Comparison of ENCODE assay signal across 10 mouse cellular contexts in genomic region chr2:116072706-116073105, GRCm38 (mm10). TPM values are rescaled to one million over a fixed set of nuclear protein-coding genes. Genes with fewer than 3 reads are reported as not detected.
DNase-seq lines count a peak whose midpoint lies in the region; ATAC-seq lines count a peak whose summit lies in the region.
"Had no signal": no experiment of that assay in that cellular context is flagged by ENCODE, and none has a peak within 500 bp of the region (broad histone marks: within the 10 kb centered on the region; RNA-seq: fewer than 3 reads in every experiment).

No protein-coding gene starts in this region.

- H3K27ac ChIP-seq in liver, embryonic 12.5 days = no peak overlapping the region
- H3K27ac ChIP-seq in intestine, embryonic 16.5 days (ENCODE audit: low read length) = peak overlapping the region; percentile 59

- H3K9me3 ChIP-seq in liver, embryonic 12.5 days (replicated peaks) = no peaks in the 10 kb centered on the region
- H3K9me3 ChIP-seq in intestine, embryonic 16.5 days (ENCODE audit: control insufficient read depth, low read length) = no peaks in the 10 kb centered on the region

- no peak for ATAC-seq in liver, embryonic 12.5 days
- ATAC-seq in intestine, embryonic 16.5 days = no peak

- H3K4me3 ChIP-seq in liver, embryonic 12.5 days = no peak overlapping the region
- H3K4me3 ChIP-seq in intestine, embryonic 16.5 days (ENCODE audit: low read length) = peak overlapping the region; percentile 39

- peak; percentile 46 for DNase-seq in adrenal gland, adult 2 months
- no peak for DNase-seq in adrenal gland, postnatal 4 days (ENCODE audit: low spot score in 2 of 2)
- DNase-seq in liver = no peak
- peak; percentile 30 for DNase-seq in retina, embryonic 14.5 days (ENCODE audit: low spot score)
- no peak for DNase-seq in thymus, postnatal 0 days (ENCODE audit: low spot score)
- DNase-seq in adrenal gland, postnatal 10 days = no peak
- DNase-seq: cerebellum, adult 9-10 months; lung, adult 2 months had no signal

- H3K4me1 ChIP-seq in liver, embryonic 12.5 days = no peaks in the 10 kb centered on the region
- H3K4me1 ChIP-seq in intestine, embryonic 16.5 days (ENCODE audit: control insufficient read depth, insufficient read depth, low read length) = no peaks in the 10 kb centered on the region

- H3K27me3 ChIP-seq in liver, embryonic 12.5 days (replicated peaks) = peaks cover 98% of the 10 kb centered on the region
- H3K27me3 ChIP-seq in intestine, embryonic 16.5 days (replicated peaks; ENCODE audit: control insufficient read depth, insufficient read depth, low read length) = peaks cover 5% of the 10 kb centered on the region; the same call in 1 of the 2 replicates

- peak overlapping the region; percentile 45 for H3K4me2 ChIP-seq in liver, embryonic 12.5 days
- H3K4me2 ChIP-seq in intestine, embryonic 16.5 days (ENCODE audit: low read depth, low read length) = peak overlapping the region; percentile 75

- WGBS in liver, embryonic 12.5 days (ENCODE audit: insufficient replicate concordance) = 6% methylated on average over 5 of the region's 5 CpGs
- WGBS in intestine, embryonic 16.5 days = 9% methylated on average over 5 of the region's 5 CpGs

- H3K36me3 ChIP-seq in liver, embryonic 12.5 days = no peaks in the 10 kb centered on the region
- no peaks in the 10 kb centered on the region for H3K36me3 ChIP-seq in intestine, embryonic 16.5 days (ENCODE audit: control insufficient read depth, insufficient read depth, low read length)

- no peak overlapping the region for H3K9ac ChIP-seq in liver, embryonic 12.5 days
- peak overlapping the region; percentile 57; the same call in 1 of the 2 replicates for H3K9ac ChIP-seq in intestine, embryonic 16.5 days (ENCODE audit: low read depth, low read length)

RNA-seq across cellular contexts. Expression of gene Meis2, which starts 7.1 kb away (rescaled TPM):
- total RNA-seq in adrenal gland, adult 2 months (2021) = 100 to 1,000 TPM; 211 to 303 TPM
- 85.4 and 124 TPM in 2 replicates for polyA plus RNA-seq in adrenal gland, adult 2 months (2012; rRNA removed)
- total RNA-seq in adrenal gland, postnatal 4 days (2021) = 100 to 1,000 TPM; 159 to 160 TPM
- 5.9 and 6.0 TPM in 2 replicates for polyA plus RNA-seq in liver, embryonic 12.5 days (2016; fragmentation: Nextera tagmentation; extraction: Ambion mirVana)
- 25.7 and 26.8 TPM in 2 replicates for polyA plus RNA-seq in intestine, embryonic 16.5 days (2015; fragmentation: Nextera tagmentation; extraction: Ambion mirVana)
- 8.2 TPM in 2 replicates for polyA plus RNA-seq in thymus, postnatal 0 days (2015; fragmentation: Nextera tagmentation; extraction: Ambion mirVana)
- total RNA-seq in adrenal gland, postnatal 10 days (2021) = 100 to 1,000 TPM in 1 of 2 experiments, 10 to 100 TPM in 1; 93.8 to 104 TPM

Comparison
In these comparisons a context has a peak if more than half of its experiments do, and no peak if none do; other contexts are left out.
1. DNase-seq: peak in adrenal gland, adult 2 months (single experiment) and retina, embryonic 14.5 days (single experiment); none in adrenal gland, postnatal 4 days (0 of 2), liver (single experiment), thymus, postnatal 0 days (single experiment) and adrenal gland, postnatal 10 days (single experiment).